Mouse (Mus musculus): ENCODE data around the gene Brpf1. TPM values are rescaled to one million over a fixed set of nuclear protein-coding genes. Genes with fewer than 3 reads are reported as not detected.
A peak's percentile ranks its signal among the peaks of the same experiment; 100 is the strongest.
"Not testable (repeated sequence)": the region's sequence is repeated elsewhere in the genome, so short reads cannot be mapped to it uniquely, and the experiment has no call there.

Gene Brpf1
- polyA plus RNA-seq, 1 experiment = 24.2 TPM

DNA sequence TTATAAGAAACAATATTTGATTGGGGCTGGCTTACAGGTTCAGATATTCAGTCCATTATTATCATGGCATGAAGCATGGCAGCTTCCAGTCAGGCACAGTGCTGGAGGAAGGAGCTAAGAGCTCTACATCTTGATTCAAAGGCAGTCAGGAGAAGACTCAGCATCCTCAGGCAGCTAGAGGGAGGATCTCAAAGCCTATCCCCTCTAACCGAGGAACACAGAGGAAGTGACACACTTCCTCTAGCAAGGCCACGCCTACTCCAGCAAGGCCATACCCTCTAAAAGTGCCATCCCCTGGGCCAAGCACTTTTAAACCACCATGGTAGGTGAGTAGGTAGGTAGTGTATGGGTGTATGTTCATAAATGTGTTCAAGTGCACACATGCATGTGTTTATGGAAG is 23.6 kb downstream of the Brpf1 start:
- H3K4me3 ChIP-seq (ENCODE audit: insufficient read depth, low read length) = no peak overlapping the region
- no peak overlapping the region for H3K27ac ChIP-seq (ENCODE audit: insufficient read depth, low read length)
- H3K4me1 ChIP-seq (ENCODE audit: control insufficient read depth, insufficient read depth, low read length) = no peaks in the 10 kb centered on the region
- TF ChIP-seq CTCF (IDR thresholded peaks at IDR 0.05; ENCODE audit: extremely low read depth, insufficient read depth, low read length) = no peak
- no peak for TF ChIP-seq POLR2A (IDR thresholded peaks at IDR 0.05; ENCODE audit: extremely low read depth, insufficient read depth, low read length)

- H3K4me3 ChIP-seq (ENCODE audit: insufficient read depth, low read length) = no peak overlapping the region
- no peak overlapping the region for H3K27ac ChIP-seq (ENCODE audit: insufficient read depth, low read length)
- H3K4me1 ChIP-seq (ENCODE audit: control insufficient read depth, insufficient read depth, low read length) = no peaks in the 10 kb centered on the region
- TF ChIP-seq CTCF (IDR thresholded peaks at IDR 0.05; ENCODE audit: extremely low read depth, insufficient read depth, low read length) (no peak), POLR2A (IDR thresholded peaks at IDR 0.05; ENCODE audit: extremely low read depth, insufficient read depth, low read length) (no peak)
These were observed 24.8 kb downstream of the Brpf1 start for GRCm38 (mm10) chr6:113331721-113332120.

DNA sequence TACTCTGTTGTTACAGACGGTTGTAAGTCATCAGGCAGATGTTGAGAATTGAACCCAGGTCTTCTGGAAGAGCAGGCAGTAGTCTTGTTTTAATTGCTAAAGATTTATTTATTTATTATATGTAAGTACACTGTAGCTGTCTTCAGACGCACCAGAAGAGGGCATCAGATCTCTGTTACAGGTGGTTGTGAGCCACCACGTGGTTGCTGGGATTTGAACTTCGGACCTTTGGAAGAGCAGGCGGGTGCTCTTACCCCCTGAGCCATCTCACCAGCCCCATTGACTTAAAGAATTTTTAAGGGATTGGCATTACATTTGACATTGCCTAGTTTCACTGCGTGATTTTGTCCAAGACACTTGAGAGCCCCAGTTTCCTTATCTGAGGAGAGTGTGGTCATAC is 25.8 kb downstream of the Brpf1 start:
- not testable (repeated sequence) for H3K4me1 ChIP-seq (ENCODE audit: control insufficient read depth, insufficient read depth, low read length); H3K4me3 ChIP-seq (ENCODE audit: insufficient read depth, low read length); H3K27ac ChIP-seq (ENCODE audit: insufficient read depth, low read length)

DNA sequence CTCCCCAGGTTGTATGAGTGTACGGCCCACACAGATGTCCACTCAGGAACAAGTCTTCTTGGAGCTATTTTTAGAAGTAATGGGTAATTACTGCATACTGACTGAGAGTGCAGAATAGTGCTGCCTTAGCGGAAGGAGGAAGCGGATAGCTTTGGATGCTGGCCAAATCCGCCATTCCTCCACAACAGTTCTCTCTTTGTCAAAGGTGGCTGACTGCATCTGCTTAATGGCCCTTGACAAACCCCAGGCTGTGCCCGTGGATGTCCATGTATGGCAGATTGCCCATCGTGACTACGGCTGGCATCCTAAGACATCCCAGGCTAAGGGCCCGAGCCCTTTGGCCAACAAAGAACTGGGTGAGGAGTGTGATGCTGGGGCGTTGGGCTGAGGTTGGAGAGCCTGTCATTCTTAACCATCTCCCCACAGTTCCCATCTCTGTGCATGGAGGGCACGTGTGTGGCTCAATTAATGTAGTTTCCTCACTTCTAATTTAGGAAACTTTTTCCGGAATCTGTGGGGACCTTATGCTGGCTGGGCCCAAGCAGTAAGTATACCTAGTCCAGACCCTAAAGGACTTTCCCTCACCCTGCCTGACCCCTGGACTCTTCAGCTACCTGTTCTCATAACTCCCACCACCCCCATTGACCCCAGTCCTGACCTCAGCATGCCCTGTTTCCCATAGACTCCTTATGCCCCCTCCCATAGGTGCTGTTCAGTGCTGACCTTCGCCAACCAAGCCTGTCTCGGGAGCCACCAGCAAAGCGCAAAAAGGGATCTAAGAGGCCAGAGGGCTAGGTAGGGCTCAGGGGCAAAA is 26.4 kb downstream of the Brpf1 start:
- H3K27ac ChIP-seq (ENCODE audit: insufficient read depth, low read length) = no peak overlapping the region
- H3K4me1 ChIP-seq (ENCODE audit: control insufficient read depth, insufficient read depth, low read length) = no peaks in the 10 kb centered on the region
- TF ChIP-seq CTCF (IDR thresholded peaks at IDR 0.05; ENCODE audit: extremely low read depth, insufficient read depth, low read length) (no peak), POLR2A (IDR thresholded peaks at IDR 0.05; ENCODE audit: extremely low read depth, insufficient read depth, low read length) (no peak)
- H3K4me3 ChIP-seq (ENCODE audit: insufficient read depth, low read length) = no peak overlapping the region

GRCm38 (mm10) chr6:113334216-113334615 is 27.3 kb downstream of the Brpf1 start:
- no peaks in the 10 kb centered on the region for H3K4me1 ChIP-seq (ENCODE audit: control insufficient read depth, insufficient read depth, low read length)
- no peak overlapping the region for H3K27ac ChIP-seq (ENCODE audit: insufficient read depth, low read length)
- TF ChIP-seq CTCF (IDR thresholded peaks at IDR 0.05; ENCODE audit: extremely low read depth, insufficient read depth, low read length) (no peak), POLR2A (IDR thresholded peaks at IDR 0.05; ENCODE audit: extremely low read depth, insufficient read depth, low read length) (no peak)
- no peak overlapping the region for H3K4me3 ChIP-seq (ENCODE audit: insufficient read depth, low read length)

DNA sequence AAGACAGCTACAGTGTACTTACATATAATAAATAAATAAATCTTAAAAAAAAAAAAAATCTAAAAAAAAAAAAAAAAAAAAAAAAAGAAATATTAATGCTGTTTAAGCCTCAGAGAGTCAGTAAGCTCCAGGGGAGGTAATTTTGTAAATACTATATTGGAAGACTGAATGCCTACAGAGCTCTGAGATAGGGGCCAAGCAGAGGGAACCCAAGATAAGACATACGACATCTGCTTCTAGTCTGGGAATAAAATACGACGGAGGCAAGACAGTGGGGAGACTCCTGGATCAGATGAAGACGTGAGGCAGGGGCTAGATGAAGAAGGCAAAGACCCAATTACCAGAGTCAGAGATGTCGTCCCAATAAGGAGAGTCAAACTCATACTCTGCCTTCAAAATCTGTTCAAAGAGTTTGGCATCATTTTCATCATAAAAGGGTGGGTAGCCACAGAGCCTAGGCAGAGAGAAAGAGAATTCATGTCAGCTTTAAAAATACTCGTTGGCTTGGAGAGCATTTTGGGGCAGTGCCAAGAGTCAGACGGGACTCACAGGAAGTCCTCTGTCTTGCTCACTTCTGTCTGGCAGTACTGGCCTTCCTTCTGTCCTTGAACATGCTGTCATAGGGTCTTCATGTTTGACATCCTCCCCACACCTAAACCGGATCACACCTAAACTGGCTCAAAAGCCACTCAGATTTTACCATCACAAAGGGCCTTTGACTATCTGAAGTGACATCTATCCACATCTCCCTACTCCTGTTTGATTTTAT is 30.1 kb downstream of the Brpf1 start:
- H3K4me3 ChIP-seq (ENCODE audit: insufficient read depth, low read length) = no peak overlapping the region
- no peak overlapping the region for H3K27ac ChIP-seq (ENCODE audit: insufficient read depth, low read length)
- no peak for TF ChIP-seq POLR2A (IDR thresholded peaks at IDR 0.05; ENCODE audit: extremely low read depth, insufficient read depth, low read length)
- TF ChIP-seq CTCF (IDR thresholded peaks at IDR 0.05; ENCODE audit: extremely low read depth, insufficient read depth, low read length) = no peak
- 0 out of 2 replicates have a peak, but pooled peaks cover 3% of the 10 kb centered on the region for H3K4me1 ChIP-seq (ENCODE audit: control insufficient read depth, insufficient read depth, low read length)

GRCm38 (mm10) chr6:113341574-113341973 is 34.6 kb downstream of the Brpf1 start:
- Histone ChIP-seq H3K4me1 (ENCODE audit: control insufficient read depth, insufficient read depth, low read length) (peaks cover 5% of the 10 kb centered on the region; the same call in 1 of the 2 replicates), H3K27ac (ENCODE audit: insufficient read depth, low read length) (peak overlapping the region; percentile 45; the same call in 1 of the 2 replicates), H3K4me3 (ENCODE audit: insufficient read depth, low read length) (peak overlapping the region; percentile 80)
- no peak for TF ChIP-seq CTCF (IDR thresholded peaks at IDR 0.05; ENCODE audit: extremely low read depth, insufficient read depth, low read length)
- TF ChIP-seq POLR2A (IDR thresholded peaks at IDR 0.05; ENCODE audit: extremely low read depth, insufficient read depth, low read length) = no peak

DNA sequence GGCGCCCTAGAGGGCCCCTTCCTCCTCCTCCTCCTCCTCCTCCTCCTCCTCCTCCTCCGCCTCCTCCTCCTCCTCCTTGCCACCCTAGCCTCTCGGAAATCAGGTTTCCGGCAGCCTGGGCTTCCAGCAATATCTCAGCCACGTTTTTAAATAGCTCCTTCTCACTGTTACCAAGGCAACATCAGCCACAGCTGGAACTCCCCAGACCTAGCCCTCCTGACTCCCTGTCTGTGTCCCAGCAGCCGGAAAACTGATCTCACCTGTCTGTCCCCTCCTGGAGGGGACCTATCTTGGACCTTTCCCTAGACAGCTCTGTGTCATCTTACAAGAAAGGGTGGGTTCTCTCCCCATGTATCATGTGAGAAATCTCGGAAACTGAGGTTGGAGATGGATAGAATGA is 35.4 kb downstream of the Brpf1 start:
- TF ChIP-seq CTCF (IDR thresholded peaks at IDR 0.05; ENCODE audit: extremely low read depth, insufficient read depth, low read length) (no peak), POLR2A (IDR thresholded peaks at IDR 0.05; ENCODE audit: extremely low read depth, insufficient read depth, low read length) (no peak)
- H3K27ac ChIP-seq (ENCODE audit: insufficient read depth, low read length) = 0 out of 2 replicates have a peak overlapping the region, but pooled peaks have one; percentile 31
- peaks cover 5% of the 10 kb centered on the region; the same call in 1 of the 2 replicates for H3K4me1 ChIP-seq (ENCODE audit: control insufficient read depth, insufficient read depth, low read length)
- peak overlapping the region; percentile 80 for H3K4me3 ChIP-seq (ENCODE audit: insufficient read depth, low read length)

- H3K27ac ChIP-seq (ENCODE audit: insufficient read depth, low read length) = peak within 1 kb of the TSS; percentile 70
- H3K4me1 ChIP-seq (ENCODE audit: control insufficient read depth, insufficient read depth, low read length) = peaks cover 5% of the 10 kb centered on the region; the same call in 1 of the 2 replicates
- TF ChIP-seq POLR2A (IDR thresholded peaks at IDR 0.05; ENCODE audit: extremely low read depth, insufficient read depth, low read length) = peak; percentile 72
- TF ChIP-seq CTCF (IDR thresholded peaks at IDR 0.05; ENCODE audit: extremely low read depth, insufficient read depth, low read length) = no peak
- H3K4me3 ChIP-seq (ENCODE audit: insufficient read depth, low read length) = peak within 1 kb of the TSS; percentile 80
These were observed 36.5 kb downstream of the Brpf1 start, which contains the start of gene Camk1 for GRCm38 (mm10) chr6:113343177-113344092. Gene Camk1 (minus strand): TSS chr6:113343984.

Data from cortical plate, adult 2 months (tissue).